Mouse (Mus musculus) CD8-positive naive resting alpha-beta T cell, adult 57 days (primary cell): ENCODE measurements around the gene 4930562C15Rik. TPM values are rescaled to one million over a fixed set of nuclear protein-coding genes. Genes with fewer than 3 reads are reported as not detected.

Experiments used
- total RNA-seq: library from RNA; stranded (reverse); gene quantifications from one replicate; pipeline ENCODE4 v1.2.4, GENCODE M21; 2023

The 4930562C15Rik gene
- not detected for total RNA-seq

GRCm38 (mm10) chr16:4835191-4835590 is at the start of gene 4930562C15Rik:
4930562C15Rik (plus strand) TSS chr16:4835416.

GRCm38 (mm10) chr16:4789810-4790559 is 45.2 kb upstream of the 4930562C15Rik start, which contains the start of gene Cdip1:
Cdip1 (minus strand) TSS chr16:4790292.

GRCm38 (mm10) chr16:4880136-4880825 is 45.1 kb downstream of the 4930562C15Rik start, which contains the start of gene Ubald1:
Ubald1 (minus strand) TSS chr16:4880315.

GRCm38 (mm10) chr16:4885760-4886689 is 50.8 kb downstream of the 4930562C15Rik start, which contains the start of gene Mgrn1:
Mgrn1 (plus strand) TSS chr16:4886249.

Other genes with a start within 250 kb of the 4930562C15Rik start
- 1.8 TPM for gene Glis2, start 240.7 kb upstream of the 4930562C15Rik start, total RNA-seq
- gene Pam16, start 210.4 kb upstream of the 4930562C15Rik start, total RNA-seq, result 49.2 TPM
- gene Vasn, start 195.5 kb upstream of the 4930562C15Rik start, total RNA-seq, result not detected
- 27.2 TPM for gene Dnaja3, start 195.4 kb upstream of the 4930562C15Rik start, total RNA-seq
- 143 TPM for gene Coro7, start 155.6 kb upstream of the 4930562C15Rik start, total RNA-seq
- gene Nmral1, start 116.1 kb upstream of the 4930562C15Rik start, total RNA-seq, result 2.1 TPM
- gene Hmox2, start 109.1 kb upstream of the 4930562C15Rik start, total RNA-seq, result 40.5 TPM
- 46.0 TPM for gene Cdip1, start 45.1 kb upstream of the 4930562C15Rik start, total RNA-seq
- 198 TPM for gene Ubald1, start 44.9 kb downstream of the 4930562C15Rik start, total RNA-seq
- gene Mgrn1, start 50.8 kb downstream of the 4930562C15Rik start, total RNA-seq, result 65.7 TPM
- 57.1 TPM for gene Nudt16l1, start 103.3 kb downstream of the 4930562C15Rik start, total RNA-seq
- gene Anks3, start 128.8 kb downstream of the 4930562C15Rik start, total RNA-seq, result 74.7 TPM
- gene Sept12, start 162.4 kb downstream of the 4930562C15Rik start, total RNA-seq, result not detected
- gene Smim22, start 171.9 kb downstream of the 4930562C15Rik start, total RNA-seq, result not detected
- gene Rogdi, start 178.1 kb downstream of the 4930562C15Rik start, total RNA-seq, result 19.8 TPM
- 111 TPM for gene Glyr1, start 214.4 kb downstream of the 4930562C15Rik start, total RNA-seq
- gene Ubn1, start 214.6 kb downstream of the 4930562C15Rik start, total RNA-seq, result 103 TPM